Mouse (Mus musculus) limb, embryonic 14.5 days (tissue): ENCODE measurements at regions not wholly inside any gene's neighbourhood (a gene's known extent, or its start where the extent isn't known, plus 50 kb on each side); places are given as distances from the start of the nearest gene placed in this dataset.
A peak's percentile ranks its signal among the peaks of the same experiment; 100 is the strongest.

Experiments used
- ATAC-seq: fragments of 200-750 bp; cut with Nextera tagmentation; 2 replicates; pipeline ENCODE4 v1.8.0; 2017; ENCODE audit warnings: low read depth, moderate number of reproducible peaks, moderate TSS enrichment; ENCODE audit not compliant: low FRiP score
- DNase-seq: peaks from one replicate; pipeline ENCODE4 v3.0.0-alpha.2; 2015; ENCODE audit warnings: low spot score
- H3K27ac ChIP-seq: fragments of 300-500 bp; sonication (generic); replicated peaks from 2 replicates; pipeline ENCODE4 v1.5.1; 2014; ENCODE audit warnings: low read depth, mild to moderate bottlenecking, low read length, moderate library complexity, mixed read lengths
- H3K27me3 ChIP-seq: fragments of 300-500 bp; sonication (generic); 2 replicates; pipeline ENCODE4 v1.6.1; 2014; ENCODE audit warnings: low read length, mixed read lengths; ENCODE audit not compliant: control insufficient read depth, insufficient read depth
- H3K36me3 ChIP-seq: fragments of 300-500 bp; sonication (generic); 2 replicates; pipeline ENCODE4 v1.6.1; 2014; ENCODE audit warnings: mild to moderate bottlenecking, low read length, moderate library complexity, mixed read lengths; ENCODE audit not compliant: control insufficient read depth, insufficient read depth
- H3K4me1 ChIP-seq: fragments of 300-500 bp; sonication (generic); 2 replicates; pipeline ENCODE4 v1.6.1; 2014; ENCODE audit warnings: antibody characterized with exemption, low read length, mixed read lengths; ENCODE audit not compliant: control insufficient read depth, insufficient read depth
- H3K4me2 ChIP-seq: fragments of 300-500 bp; sonication (generic); replicated peaks from 2 replicates; pipeline ENCODE4 v1.6.1; 2014; ENCODE audit warnings: low read depth, mild to moderate bottlenecking, low read length, moderate library complexity; ENCODE audit not compliant: severe bottlenecking
- H3K4me3 ChIP-seq: fragments of 300-500 bp; sonication (generic); replicated peaks from 2 replicates; pipeline ENCODE4 v1.5.1; 2014; ENCODE audit warnings: low read length
- H3K9ac ChIP-seq: fragments of 300-500 bp; sonication (generic); 2 replicates; pipeline ENCODE4 v1.6.1; 2014; ENCODE audit warnings: mild to moderate bottlenecking, low read depth, low read length, moderate library complexity; ENCODE audit not compliant: severe bottlenecking
- H3K9me3 ChIP-seq: fragments of 300-500 bp; sonication (generic); 2 replicates; pipeline ENCODE4 v1.6.1; 2016; ENCODE audit warnings: low read length; ENCODE audit not compliant: control insufficient read depth
- POLR2A ChIP-seq: fragments of 200-500 bp; IDR thresholded peaks from 2 replicates; pipeline ENCODE4 v1.8.0; 2012; ENCODE audit warnings: inconsistent platforms, mild to moderate bottlenecking, moderate library complexity, borderline replicate concordance; ENCODE audit not compliant: insufficient read depth, insufficient read length; ENCODE audit errors: extremely low read depth
- WGBS: fragments of 180-500 bp; shearing (Covaris S2); extraction: QIAGEN DNeasy Blood & Tissue Kit; methylation state at CpG from one replicate; pipeline ENCODE4 v1.1.7; 2014; 5-methylcytosine and 5-hydroxymethylcytosine counted together

GRCm38 (mm10) chr4:124189993-124190385, 272.2 kb upstream of the 4930535I16Rik start:
- H3K27me3 ChIP-seq: peaks cover 10% of the 10 kb centered on the region; the same call in 1 of the 2 replicates
- 50% methylated on average over 13 of the region's 13 CpGs for WGBS
- DNase-seq (no peak), ATAC-seq (no peak)
- H3K27ac ChIP-seq: no peak overlapping the region
- no peaks in the 10 kb centered on the region for H3K9me3 ChIP-seq
- H3K36me3 ChIP-seq: no peaks in the 10 kb centered on the region
- no peaks in the 10 kb centered on the region; the same call in none of the 2 replicates for H3K4me1 ChIP-seq
- H3K4me3 ChIP-seq: no peak overlapping the region
- no peak overlapping the region for H3K9ac ChIP-seq
- H3K4me2 ChIP-seq: no peak overlapping the region
- no peak for TF ChIP-seq POLR2A

GRCm38 (mm10) chr4:124189352-124189992, 271.6 kb upstream of the 4930535I16Rik start:
- peak; percentile 49 for DNase-seq
- Histone ChIP-seq H3K4me1 (no peaks in the 10 kb centered on the region; the same call in none of the 2 replicates), H3K9ac (no peak overlapping the region), H3K4me2 (0 out of 2 replicates have a peak overlapping the region, but pooled peaks have one; percentile 13), H3K4me3 (no peak overlapping the region), H3K27me3 (peaks cover 10% of the 10 kb centered on the region; the same call in 1 of the 2 replicates), H3K36me3 (no peaks in the 10 kb centered on the region), H3K9me3 (no peaks in the 10 kb centered on the region), H3K27ac (no peak overlapping the region)
- no peak for TF ChIP-seq POLR2A
- WGBS: 5% methylated on average over 23 of the region's 24 CpGs
- no peak; the same call in 1 of the 2 replicates for ATAC-seq

- Histone ChIP-seq H3K4me2 (no peak overlapping the region), H3K9me3 (no peaks in the 10 kb centered on the region), H3K4me1 (no peaks in the 10 kb centered on the region; the same call in 1 of the 2 replicates), H3K36me3 (no peaks in the 10 kb centered on the region), H3K4me3 (no peak overlapping the region), H3K27me3 (peaks cover 10% of the 10 kb centered on the region; the same call in 1 of the 2 replicates), H3K9ac (no peak overlapping the region), H3K27ac (no peak overlapping the region)
- 58% methylated on average over 4 of the region's 4 CpGs for WGBS
- TF ChIP-seq POLR2A: no peak
- no peak for ATAC-seq
- DNase-seq: no peak
Measured at GRCm38 (mm10) chr4:124187108-124187507, 269.3 kb upstream of the 4930535I16Rik start.

GRCm38 (mm10) chr4:124181335-124181734, 263.5 kb upstream of the 4930535I16Rik start:
- no peaks in the 10 kb centered on the region for H3K36me3 ChIP-seq
- WGBS: 86% methylated on average over 4 of the region's 4 CpGs
- no peak overlapping the region for H3K9ac ChIP-seq
- TF ChIP-seq POLR2A: no peak
- H3K4me1 ChIP-seq: 0 out of 2 replicates have a peak, but pooled peaks cover 3% of the 10 kb centered on the region
- ATAC-seq: no peak
- no peak for DNase-seq
- H3K27ac ChIP-seq: no peak overlapping the region
- no peaks in the 10 kb centered on the region for H3K9me3 ChIP-seq
- H3K27me3 ChIP-seq: peaks cover 25% of the 10 kb centered on the region
- no peak overlapping the region for H3K4me2 ChIP-seq
- H3K4me3 ChIP-seq: no peak overlapping the region

- DNase-seq (no peak), ATAC-seq (no peak)
- no peaks in the 10 kb centered on the region for H3K9me3 ChIP-seq
- peak overlapping the region; percentile 52 for H3K9ac ChIP-seq
- WGBS: under 1% methylated on average over 44 of the region's 50 CpGs
- TF ChIP-seq POLR2A: no peak
- H3K27ac ChIP-seq: no peak overlapping the region
- peak overlapping the region; percentile 86 for H3K4me2 ChIP-seq
- H3K4me3 ChIP-seq: peak overlapping the region; percentile 41
- H3K4me1 ChIP-seq: 0 out of 2 replicates have a peak, but pooled peaks cover 3% of the 10 kb centered on the region
- H3K36me3 ChIP-seq: no peaks in the 10 kb centered on the region
- H3K27me3 ChIP-seq: peaks cover 25% of the 10 kb centered on the region
Measured at GRCm38 (mm10) chr4:124178401-124179018, 260.7 kb upstream of the 4930535I16Rik start.
